Mouse (Mus musculus): ENCODE results near the gene Phtf2.
"Not testable (repeated sequence)": the region's sequence is repeated elsewhere in the genome, so short reads cannot be mapped to it uniquely, and the experiment has no call there.

Phtf2 gene

GRCm38 (mm10) chr5:20765365-20765920 lies 116.5 kb downstream of the Phtf2 start:
- DNase-seq, result no peak

DNA sequence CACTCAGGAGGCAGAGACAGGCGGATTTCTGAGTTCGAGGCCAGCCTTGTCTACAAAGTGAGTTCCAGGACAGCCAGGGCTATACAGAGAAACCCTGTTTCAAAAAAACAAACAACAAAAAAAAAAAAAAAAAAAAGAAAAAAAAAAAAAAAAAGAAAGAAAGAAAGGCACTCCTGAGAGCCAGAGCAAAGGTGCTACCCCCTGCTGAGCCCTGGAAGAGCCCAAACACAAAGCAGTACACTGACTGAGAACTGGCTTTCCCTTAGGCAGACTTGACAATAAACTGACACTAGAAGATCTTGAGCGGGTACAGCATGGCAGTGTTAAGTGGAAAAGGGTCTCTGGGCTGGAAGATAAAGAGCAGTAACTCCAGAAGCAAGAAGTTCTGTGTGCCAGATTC lies 119.5 kb downstream of the Phtf2 start:
- not testable (repeated sequence) for DNase-seq

- no peak for DNase-seq
Measured at GRCm38 (mm10) chr5:20760368-20761162, 121.4 kb downstream of the Phtf2 start.

DNA sequence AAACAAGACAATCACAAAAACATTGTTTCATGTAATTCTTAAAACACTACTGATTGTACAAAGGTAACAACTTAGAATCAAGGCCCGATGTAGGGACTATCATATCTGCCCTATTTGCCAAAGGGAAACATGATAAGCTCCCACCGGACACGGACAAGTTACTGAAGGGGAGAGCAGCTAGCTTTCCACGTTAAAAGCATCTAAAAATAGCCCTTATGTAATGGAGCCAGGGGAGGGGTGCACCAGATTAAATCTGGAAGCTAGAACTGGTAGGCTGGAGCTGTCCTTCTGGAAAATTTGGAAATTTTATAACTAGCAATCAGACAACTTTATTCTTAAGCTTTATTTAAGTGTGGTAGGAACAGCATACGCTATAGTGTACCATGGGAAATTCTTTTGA lies 122.2 kb downstream of the Phtf2 start:
- DNase-seq, result no peak

- no peak for DNase-seq
Measured at GRCm38 (mm10) chr5:20753963-20754362, 128.0 kb downstream of the Phtf2 start.

- no peak for DNase-seq
Measured at GRCm38 (mm10) chr5:20753096-20753495, 128.8 kb downstream of the Phtf2 start.

GRCm38 (mm10) chr5:20751696-20752095 lies 130.2 kb downstream of the Phtf2 start:
- DNase-seq, result no peak

- no peak for DNase-seq
Measured at GRCm38 (mm10) chr5:20751000-20751399, 130.9 kb downstream of the Phtf2 start.

GRCm38 (mm10) chr5:20749535-20749934 lies 132.4 kb downstream of the Phtf2 start:
- no peak for DNase-seq

DNA sequence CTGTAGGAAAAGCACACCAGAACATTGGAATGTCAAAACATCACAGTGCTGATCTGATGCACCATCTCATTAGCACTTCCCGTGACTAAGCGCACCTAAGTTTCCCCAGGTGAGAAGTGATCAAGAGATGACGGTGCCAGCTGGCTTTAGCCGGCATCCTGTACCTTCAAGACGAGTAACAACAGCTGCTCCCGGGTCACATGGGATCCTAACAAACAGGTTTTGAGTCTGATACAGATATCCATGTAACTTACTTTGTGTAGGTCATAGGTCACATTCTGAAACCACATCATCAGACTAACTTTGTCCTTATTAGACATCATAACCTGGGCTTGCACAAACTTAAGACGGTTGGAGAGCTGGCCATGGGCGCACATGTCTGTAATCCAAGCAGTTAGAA lies 133.1 kb downstream of the Phtf2 start:
- DNase-seq, result no peak

DNA sequence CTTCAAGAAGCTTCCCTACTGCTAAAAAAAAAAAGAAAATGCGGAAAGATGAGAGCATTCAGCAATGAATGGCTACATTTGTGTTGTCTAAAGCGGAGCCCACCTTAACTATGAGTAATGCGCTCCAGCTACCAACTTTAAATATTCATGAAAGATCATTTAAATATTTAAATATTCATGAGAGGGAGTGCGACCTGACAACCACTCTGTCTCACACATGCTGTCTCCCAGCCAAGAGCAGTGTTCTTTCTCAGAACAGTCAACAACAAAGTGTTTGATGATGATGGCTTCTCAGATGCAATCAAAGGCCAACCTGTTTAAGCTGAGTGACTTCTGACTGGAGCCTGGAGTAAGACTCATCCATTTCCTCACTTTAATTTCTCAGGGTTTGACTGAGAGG lies 133.8 kb downstream of the Phtf2 start:
- no peak for DNase-seq

DNA sequence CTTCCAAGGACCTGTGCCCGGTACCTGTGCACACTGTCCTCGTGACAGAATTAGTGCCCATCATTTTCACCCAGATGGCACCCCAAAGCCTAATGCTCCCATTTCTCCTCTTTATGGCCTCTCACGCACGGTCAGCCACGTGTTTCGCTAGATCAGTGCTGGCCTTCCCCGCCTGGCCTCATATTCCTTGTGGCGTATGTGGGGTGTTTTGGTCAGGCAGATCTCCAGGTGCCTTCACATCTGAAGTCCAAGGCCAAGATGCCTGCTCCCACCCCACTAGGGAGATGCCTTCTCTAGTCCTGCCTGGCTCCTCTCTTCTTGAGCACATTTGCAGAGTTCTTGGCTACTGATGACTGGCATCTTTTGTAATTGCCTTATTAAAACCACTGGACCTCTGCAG lies 140.0 kb downstream of the Phtf2 start:
- no peak for DNase-seq

- DNase-seq, result no peak
Measured at GRCm38 (mm10) chr5:20741193-20741592, 140.7 kb downstream of the Phtf2 start.

DNA sequence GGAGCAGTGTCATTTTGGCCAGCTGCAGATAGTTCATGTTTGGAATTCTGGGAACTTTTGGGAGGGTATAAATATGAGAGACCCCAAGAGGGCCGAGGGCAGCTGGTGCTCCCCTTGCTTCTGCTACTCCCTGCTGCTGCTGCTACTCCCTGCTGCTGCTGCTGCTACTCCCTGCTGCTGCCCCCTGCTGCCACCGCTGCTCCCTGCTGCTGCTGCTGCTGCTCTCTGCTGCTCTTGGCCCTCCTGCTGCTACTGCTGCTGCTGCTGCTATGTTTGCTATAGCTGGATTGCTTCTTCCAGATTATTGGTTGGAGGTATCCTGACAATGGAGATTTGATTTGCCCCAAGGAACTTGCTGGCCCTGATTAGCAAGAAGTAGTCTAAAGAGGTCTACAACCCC lies 143.1 kb downstream of the Phtf2 start:
- DNase-seq, result no peak

DNA sequence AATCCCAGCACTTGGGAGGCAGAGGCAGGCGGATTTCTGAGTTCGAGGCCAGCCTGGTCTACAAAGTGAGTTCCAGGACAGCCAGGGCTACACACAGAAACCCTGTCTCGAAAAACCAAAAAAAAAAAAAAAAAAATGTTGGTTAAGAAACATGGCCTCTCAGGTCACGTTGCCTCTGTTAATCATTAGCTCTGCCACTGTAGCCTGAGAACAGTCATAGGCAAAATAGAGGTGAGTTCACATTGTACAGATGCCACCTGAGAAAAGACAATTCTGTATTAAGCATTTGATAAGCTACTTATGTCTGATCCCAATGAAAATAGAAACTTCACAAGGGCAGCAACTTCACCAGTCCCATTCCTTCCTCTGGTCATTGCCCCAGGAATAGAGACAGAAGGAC lies 158.7 kb downstream of the Phtf2 start:
- not testable (repeated sequence) for DNase-seq

- no peak for DNase-seq
Measured at GRCm38 (mm10) chr5:20720201-20720900, 161.6 kb downstream of the Phtf2 start.

- not testable (repeated sequence) for DNase-seq
Measured at GRCm38 (mm10) chr5:20715980-20716379, 165.9 kb downstream of the Phtf2 start.

- not testable (repeated sequence) for DNase-seq
Measured at GRCm38 (mm10) chr5:20714619-20715018, 167.3 kb downstream of the Phtf2 start.

DNA sequence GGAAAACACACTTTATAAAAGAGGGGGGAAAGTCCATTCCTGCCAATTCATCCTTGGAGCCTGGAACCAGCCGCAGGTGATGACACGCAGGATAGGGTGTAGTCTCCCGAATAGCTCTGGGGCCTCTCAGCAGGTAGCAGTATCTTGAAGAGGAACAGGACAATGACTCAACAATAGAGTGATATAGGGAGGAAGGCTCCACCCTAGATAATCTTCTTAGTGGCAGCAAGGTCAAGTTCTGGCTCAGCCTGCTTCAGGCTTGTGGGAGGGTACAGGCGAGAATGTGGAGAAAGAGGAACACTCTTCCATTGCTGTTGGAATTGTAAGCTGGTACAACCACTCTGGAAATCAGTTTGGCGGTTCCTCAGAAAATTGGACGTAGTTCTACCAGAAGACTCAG lies 171.1 kb downstream of the Phtf2 start:
- not testable (repeated sequence) for DNase-seq

Measured in right cerebral cortex, postnatal 14 days (tissue).